Mouse (Mus musculus) C2C12 (cell line): ENCODE measurements around the gene Wipf2. TPM values are rescaled to one million over a fixed set of nuclear protein-coding genes. Genes with fewer than 3 reads are reported as not detected.

Source experiments
- H3K27me3 ChIP-seq: one replicate; pipeline ENCODE4 v1.6.1; 2011; ENCODE audit not compliant: control insufficient read depth, insufficient read depth, insufficient read length
- H3K36me3 ChIP-seq: one replicate; pipeline ENCODE4 v1.6.1; 2011; ENCODE audit not compliant: control insufficient read depth, insufficient read depth
- H3K4me3 ChIP-seq: one replicate; pipeline ENCODE4 v1.5.1; 2011; ENCODE audit warnings: mild to moderate bottlenecking, control low read depth; ENCODE audit not compliant: poor library complexity, insufficient read depth, severe bottlenecking
- H3K79me2 ChIP-seq: one replicate; pipeline ENCODE4 v1.6.1; 2011; ENCODE audit not compliant: control insufficient read depth, insufficient read depth
- H3K79me3 ChIP-seq: one replicate; pipeline ENCODE4 v1.6.1; 2011; ENCODE audit warnings: low read depth, control low read depth
- H3ac ChIP-seq: one replicate; pipeline ENCODE3; 2011; ENCODE audit warnings: low read depth; ENCODE audit not compliant: control insufficient read depth, insufficient read length
- CEBPB ChIP-seq: IDR thresholded peaks from one replicate; pipeline ENCODE4 v1.6.1; 2011; ENCODE audit warnings: low read depth, mild to moderate bottlenecking, control low read depth, moderate library complexity
- CTCF ChIP-seq: IDR thresholded peaks from one replicate; pipeline ENCODE4 v1.5.1; 2011; ENCODE audit not compliant: control insufficient read depth, insufficient read depth, insufficient read length
- FOSL1 ChIP-seq: IDR thresholded peaks from one replicate; pipeline ENCODE4 v1.8.0; 2011; ENCODE audit warnings: mild to moderate bottlenecking, low read length; ENCODE audit not compliant: poor library complexity, insufficient read depth, severe bottlenecking
- MAX ChIP-seq: IDR thresholded peaks from one replicate; pipeline ENCODE4 v1.6.1; 2011; ENCODE audit warnings: mild to moderate bottlenecking, control low read depth
- MYOD1 ChIP-seq: IDR thresholded peaks from one replicate; pipeline ENCODE4 v1.6.1; 2011; ENCODE audit warnings: low read depth; ENCODE audit not compliant: control insufficient read depth, insufficient read length
- MYOG ChIP-seq: IDR thresholded peaks from one replicate; pipeline ENCODE4 v1.6.1; 2011; ENCODE audit not compliant: control insufficient read depth, insufficient read length; ENCODE audit errors: extremely low read depth
- USF1 ChIP-seq: IDR thresholded peaks from one replicate; pipeline ENCODE4 v1.6.1; 2011; ENCODE audit warnings: low read depth, mild to moderate bottlenecking, control low read depth, moderate library complexity
- polyA plus RNA-seq: library from polyadenylated mRNA; unstranded; fragments of >200 nt; fragmentation: generic; extraction: Trizol; gene quantifications from one replicate; pipeline ENCODE4 v1.2.1, GENCODE M21; 2012; ENCODE audit warnings: missing spikeins

Gene Wipf2
- polyA plus RNA-seq, 1 experiment = 4.5 TPM

GRCm38 (mm10) chr11:98849196-98849894 is 14.1 kb upstream of the Wipf2 start:
- TF ChIP-seq USF1 = no peak
- no peak for TF ChIP-seq MAX
- TF ChIP-seq CEBPB = no peak
- TF ChIP-seq CTCF = no peak
- TF ChIP-seq MYOG = no peak
- no peak for TF ChIP-seq MYOD1
- no peak for TF ChIP-seq FOSL1
- H3K4me3 ChIP-seq = no peak overlapping the region
- no peaks in the 10 kb centered on the region for H3K36me3 ChIP-seq
- H3K79me3 ChIP-seq = no peaks in the 10 kb centered on the region
- H3K79me2 ChIP-seq = no peaks in the 10 kb centered on the region
- H3K27me3 ChIP-seq = no peaks in the 10 kb centered on the region
- no peak overlapping the region for H3ac ChIP-seq

GRCm38 (mm10) chr11:98850100-98851093 is 13.0 kb upstream of the Wipf2 start:
- H3K27me3 ChIP-seq = no peaks in the 10 kb centered on the region
- TF ChIP-seq MAX (no peak), MYOD1 (no peak), FOSL1 (no peak), CEBPB (no peak), CTCF (no peak), USF1 (no peak), MYOG (no peak)
- H3K36me3 ChIP-seq = no peaks in the 10 kb centered on the region
- no peak overlapping the region for H3ac ChIP-seq
- H3K79me2 ChIP-seq = no peaks in the 10 kb centered on the region
- H3K79me3 ChIP-seq = no peaks in the 10 kb centered on the region
- no peak overlapping the region for H3K4me3 ChIP-seq

DNA sequence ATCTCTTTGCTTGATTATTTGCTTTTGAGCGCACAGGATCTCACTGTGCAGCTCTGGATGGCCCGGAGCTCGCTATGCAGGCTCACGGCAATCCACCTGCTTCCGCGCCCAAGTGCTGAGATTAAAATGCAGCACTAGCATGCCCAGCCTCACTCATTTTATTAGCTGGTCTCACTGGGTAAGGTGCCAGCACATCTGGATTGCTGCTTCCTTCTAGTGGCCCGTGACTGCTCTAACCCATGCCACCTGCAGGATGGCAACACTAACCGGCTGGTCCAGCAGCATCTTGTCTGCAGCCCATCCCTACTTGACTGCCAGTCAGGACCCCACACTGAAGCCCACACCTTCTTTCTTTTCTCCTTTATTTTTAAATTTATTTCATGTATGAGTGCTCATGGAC is 9.3 kb upstream of the Wipf2 start:
- H3K79me3 ChIP-seq = no peaks in the 10 kb centered on the region
- no peaks in the 10 kb centered on the region for H3K79me2 ChIP-seq
- TF ChIP-seq CTCF = no peak
- no peak for TF ChIP-seq MYOG
- TF ChIP-seq MYOD1 = no peak
- TF ChIP-seq FOSL1 = no peak
- no peak for TF ChIP-seq USF1
- H3K4me3 ChIP-seq = no peak overlapping the region
- H3K36me3 ChIP-seq = no peaks in the 10 kb centered on the region
- no peaks in the 10 kb centered on the region for H3K27me3 ChIP-seq
- H3ac ChIP-seq = no peak overlapping the region

DNA sequence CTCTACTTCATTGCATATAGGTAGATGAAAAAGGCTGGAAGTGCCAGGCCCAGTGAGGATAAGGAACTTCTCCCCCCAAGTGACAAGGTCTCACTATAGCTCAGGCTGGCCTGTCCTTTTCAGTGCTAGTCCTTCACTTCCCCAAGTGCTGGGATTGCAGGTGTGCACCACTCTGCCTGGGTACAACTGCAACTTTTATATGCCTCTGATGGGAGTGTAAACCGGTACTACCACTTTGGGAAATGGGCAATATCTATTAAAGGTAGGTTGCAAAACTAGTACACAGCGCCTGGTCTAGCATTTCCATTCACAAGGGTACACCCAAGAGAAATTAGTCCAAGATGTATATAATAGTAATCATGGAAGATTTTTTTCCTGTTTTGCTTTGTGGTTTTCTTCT is 8.8 kb upstream of the Wipf2 start:
- TF ChIP-seq MAX = no peak
- TF ChIP-seq FOSL1 = no peak
- H3K79me2 ChIP-seq = no peaks in the 10 kb centered on the region
- H3K36me3 ChIP-seq = no peaks in the 10 kb centered on the region
- no peak overlapping the region for H3ac ChIP-seq
- no peaks in the 10 kb centered on the region for H3K79me3 ChIP-seq
- no peaks in the 10 kb centered on the region for H3K27me3 ChIP-seq
- H3K4me3 ChIP-seq = no peak overlapping the region

GRCm38 (mm10) chr11:98858759-98859731 is 4.4 kb upstream of the Wipf2 start:
- H3K79me3 ChIP-seq = peaks cover 1% of the 10 kb centered on the region

More at GRCm38 (mm10) chr11:98858759-98859731, 4.4 kb upstream of the Wipf2 start:
- H3K36me3 ChIP-seq = no peaks in the 10 kb centered on the region
- TF ChIP-seq MAX = no peak
- peak; percentile 10 for TF ChIP-seq CTCF
- peaks cover 4% of the 10 kb centered on the region for H3K79me2 ChIP-seq
- H3K4me3 ChIP-seq = no peak overlapping the region
- H3ac ChIP-seq = no peak overlapping the region
- H3K27me3 ChIP-seq = no peaks in the 10 kb centered on the region
